Mouse (Mus musculus): ENCODE measurements around the gene Tdpoz1. TPM values are rescaled to one million over a fixed set of nuclear protein-coding genes. Genes with fewer than 3 reads are reported as not detected.
"Not testable (repeated sequence)": the region's sequence is repeated elsewhere in the genome, so short reads cannot be mapped to it uniquely, and the experiment has no call there.

Gene Tdpoz1
- polyA plus RNA-seq (2014; fragmentation: Nextera tagmentation; extraction: Ambion mirVana) = not detected in 2 replicates

DNA sequence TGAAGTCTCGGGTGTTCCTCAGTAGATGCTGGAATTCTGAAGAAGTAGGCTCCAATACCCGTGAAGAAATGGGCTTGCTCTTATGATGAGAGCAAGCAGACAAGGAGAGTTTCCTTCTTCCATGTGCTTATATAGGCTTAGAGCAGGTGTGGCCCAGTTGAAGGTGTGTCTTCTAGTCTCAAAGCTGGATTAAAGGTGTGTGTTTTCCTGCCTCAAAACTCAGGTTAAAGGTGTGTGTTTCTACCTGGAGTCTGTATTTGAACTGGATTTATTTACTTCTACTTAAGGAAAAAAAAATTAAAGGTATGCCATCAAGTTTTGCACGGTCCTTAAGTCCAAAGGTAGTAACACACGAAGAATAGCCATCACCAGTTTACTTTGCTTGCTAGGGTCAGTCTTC, at the start of gene Tdpoz1:
Gene Tdpoz1 (minus strand): TSS at position 101 of the 400 bp plus-strand sequence.
- not testable (repeated sequence) for H3K4me3 ChIP-seq (ENCODE audit: low read depth, low read length); H3K9ac ChIP-seq (ENCODE audit: low read length); H3K27me3 ChIP-seq (ENCODE audit: control insufficient read depth, insufficient read depth, low read length); H3K4me2 ChIP-seq (ENCODE audit: low read depth); DNase-seq (ENCODE audit: low spot score); H3K4me1 ChIP-seq (ENCODE audit: control insufficient read depth, insufficient read depth, low read length); H3K9me3 ChIP-seq (ENCODE audit: control insufficient read depth, low read length); H3K36me3 ChIP-seq (ENCODE audit: control insufficient read depth, insufficient read depth, low read length); ATAC-seq (ENCODE audit: insufficient read depth, low FRiP score, low TSS enrichment); H3K27ac ChIP-seq (ENCODE audit: low read depth, low read length)
- WGBS = 76% methylated on average over 2 of the region's 4 CpGs

DNA sequence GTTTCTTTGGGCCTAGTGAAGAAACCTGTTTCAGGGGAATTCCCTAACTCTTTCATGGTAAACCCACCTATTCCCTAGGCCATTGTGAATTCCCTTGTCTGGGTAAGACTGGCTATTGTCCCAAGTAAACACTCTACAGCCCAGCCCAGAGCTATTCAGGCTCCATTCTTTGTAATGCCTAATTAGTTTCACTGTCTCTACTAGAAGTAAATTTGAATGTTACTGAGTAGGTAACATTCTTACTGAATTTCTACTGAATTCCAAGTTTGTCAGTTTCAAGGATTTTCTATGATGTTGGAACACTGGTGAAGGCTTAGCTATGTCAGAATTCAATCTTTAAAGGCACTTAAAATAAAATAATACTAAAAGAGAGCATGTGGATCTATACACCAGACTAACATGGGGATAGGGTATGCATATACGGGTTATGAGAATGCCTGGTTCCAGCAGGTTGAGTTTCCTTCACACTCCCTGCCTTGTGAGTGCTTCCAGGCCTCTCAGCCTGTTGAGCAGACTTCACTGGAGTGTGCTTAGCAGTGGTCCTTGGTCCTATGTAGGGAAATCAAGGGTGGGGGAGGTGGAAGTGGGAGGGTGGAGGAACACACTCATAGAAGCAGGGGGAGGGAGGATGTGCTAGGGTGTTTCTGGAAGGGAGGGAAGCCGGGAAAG, 33.0 kb upstream of the Tdpoz1 start:
- not testable (repeated sequence) for H3K27me3 ChIP-seq (ENCODE audit: control insufficient read depth, insufficient read depth, low read length); ATAC-seq (ENCODE audit: insufficient read depth, low FRiP score, low TSS enrichment); H3K4me3 ChIP-seq (ENCODE audit: low read depth, low read length); H3K9me3 ChIP-seq (ENCODE audit: control insufficient read depth, low read length); H3K4me2 ChIP-seq (ENCODE audit: low read depth); H3K4me1 ChIP-seq (ENCODE audit: control insufficient read depth, insufficient read depth, low read length); DNase-seq (ENCODE audit: low spot score); H3K9ac ChIP-seq (ENCODE audit: low read length); H3K27ac ChIP-seq (ENCODE audit: low read depth, low read length); H3K36me3 ChIP-seq (ENCODE audit: control insufficient read depth, insufficient read depth, low read length)
- 85% methylated on average over 2 of the region's 2 CpGs for WGBS

DNA sequence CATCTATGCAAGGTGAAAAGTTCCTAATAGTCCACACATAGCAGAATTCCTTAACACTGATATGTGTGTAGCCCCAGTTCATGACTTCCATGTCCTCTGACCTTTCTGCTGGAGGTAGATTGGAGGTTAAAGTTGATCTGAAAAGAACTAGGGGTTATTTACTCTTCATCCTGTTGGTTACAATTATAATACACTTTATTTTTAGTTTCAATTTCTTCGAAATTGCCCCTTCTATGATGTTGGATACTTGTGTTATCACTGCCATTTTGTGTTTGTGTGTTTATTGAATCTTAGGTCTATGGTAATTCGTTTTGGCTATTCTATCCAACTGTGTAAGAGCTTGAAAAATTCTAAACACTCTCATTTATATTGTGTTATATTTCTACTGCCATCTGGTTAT, 16.9 kb upstream of the Tdpoz1 start, which contains the start of gene Gm37596:
Gene Gm37596 (minus strand): TSS at position 101 of the 400 bp plus-strand sequence.
- not testable (repeated sequence) for DNase-seq (ENCODE audit: low spot score); H3K27me3 ChIP-seq (ENCODE audit: control insufficient read depth, insufficient read depth, low read length); H3K4me1 ChIP-seq (ENCODE audit: control insufficient read depth, insufficient read depth, low read length); H3K4me2 ChIP-seq (ENCODE audit: low read depth); H3K9me3 ChIP-seq (ENCODE audit: control insufficient read depth, low read length); H3K9ac ChIP-seq (ENCODE audit: low read length); H3K27ac ChIP-seq (ENCODE audit: low read depth, low read length); H3K4me3 ChIP-seq (ENCODE audit: low read depth, low read length); ATAC-seq (ENCODE audit: insufficient read depth, low FRiP score, low TSS enrichment); H3K36me3 ChIP-seq (ENCODE audit: control insufficient read depth, insufficient read depth, low read length)
- 69% methylated on average over 1 of the region's 2 CpGs for WGBS

GRCm38 (mm10) chr3:93670805-93671503, 5.2 kb downstream of the Tdpoz1 start:
- DNase-seq (ENCODE audit: low spot score); H3K4me3 ChIP-seq (ENCODE audit: low read depth, low read length); H3K36me3 ChIP-seq (ENCODE audit: control insufficient read depth, insufficient read depth, low read length); H3K4me2 ChIP-seq (ENCODE audit: low read depth); H3K27ac ChIP-seq (ENCODE audit: low read depth, low read length); ATAC-seq (ENCODE audit: insufficient read depth, low FRiP score, low TSS enrichment); H3K27me3 ChIP-seq (ENCODE audit: control insufficient read depth, insufficient read depth, low read length); H3K4me1 ChIP-seq (ENCODE audit: control insufficient read depth, insufficient read depth, low read length); H3K9me3 ChIP-seq (ENCODE audit: control insufficient read depth, low read length); H3K9ac ChIP-seq (ENCODE audit: low read length): not testable (repeated sequence)
- WGBS = 90% methylated on average over 5 of the region's 6 CpGs

DNA sequence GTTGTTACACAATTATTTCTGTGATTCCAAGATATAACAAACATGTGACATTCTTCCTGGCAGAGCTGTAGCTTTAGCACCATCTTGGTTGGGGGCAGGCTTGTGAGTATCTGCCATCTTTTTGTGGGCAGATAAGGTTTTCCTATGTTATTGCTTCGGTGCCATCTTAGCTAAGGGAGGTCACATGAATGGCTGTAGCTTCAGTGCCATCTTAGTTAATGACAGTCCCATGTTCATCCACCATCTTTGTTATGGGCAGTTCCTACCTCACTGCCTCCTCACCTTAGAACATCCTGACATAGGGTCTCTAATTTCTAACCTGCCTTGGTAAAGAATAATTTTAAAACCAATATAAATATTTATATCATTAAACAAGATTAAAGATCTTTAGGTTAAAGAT, 21.9 kb downstream of the Tdpoz1 start:
- no peak overlapping the region for H3K4me3 ChIP-seq (ENCODE audit: low read depth, low read length)
- no peaks in the 10 kb centered on the region for H3K27me3 ChIP-seq (ENCODE audit: control insufficient read depth, insufficient read depth, low read length)
- H3K9ac ChIP-seq (ENCODE audit: low read length) = no peak overlapping the region
- H3K4me2 ChIP-seq (ENCODE audit: low read depth) = no peak overlapping the region
- DNase-seq (ENCODE audit: low spot score) (no peak), ATAC-seq (ENCODE audit: insufficient read depth, low FRiP score, low TSS enrichment) (no peak)
- 80% methylated on average over 1 of the region's 1 CpGs for WGBS
- no peak overlapping the region for H3K27ac ChIP-seq (ENCODE audit: low read depth, low read length)
- H3K9me3 ChIP-seq (ENCODE audit: control insufficient read depth, low read length) = no peaks in the 10 kb centered on the region
- H3K4me1 ChIP-seq (ENCODE audit: control insufficient read depth, insufficient read depth, low read length) = no peaks in the 10 kb centered on the region
- no peaks in the 10 kb centered on the region for H3K36me3 ChIP-seq (ENCODE audit: control insufficient read depth, insufficient read depth, low read length)

DNA sequence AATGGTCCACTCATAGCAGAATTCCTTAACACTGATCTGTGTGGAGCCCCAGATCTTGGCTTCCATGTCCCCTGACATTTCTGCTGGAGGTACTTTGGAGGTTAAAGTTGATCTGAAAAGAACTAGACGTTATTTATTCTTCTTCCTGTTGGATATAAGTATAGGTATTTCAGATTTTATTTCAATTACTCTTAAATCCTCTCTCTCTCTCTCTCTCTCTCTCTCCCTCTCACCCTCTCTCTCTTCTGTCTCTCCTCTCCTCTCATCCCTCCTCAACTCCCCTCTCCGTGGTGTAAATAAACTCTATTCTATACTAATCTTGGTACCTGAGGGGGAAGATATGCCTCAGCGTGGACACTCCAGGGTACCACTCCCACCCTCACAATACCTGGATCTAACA, 23.5 kb downstream of the Tdpoz1 start, which contains the start of gene Tdpoz2:
Gene Tdpoz2 (minus strand): TSS at position 101 of the 400 bp plus-strand sequence.
- Histone ChIP-seq H3K4me1 (ENCODE audit: control insufficient read depth, insufficient read depth, low read length) (no peaks in the 10 kb centered on the region), H3K4me3 (ENCODE audit: low read depth, low read length) (no peak within 1 kb of the TSS), H3K27ac (ENCODE audit: low read depth, low read length) (no peak within 1 kb of the TSS), H3K27me3 (ENCODE audit: control insufficient read depth, insufficient read depth, low read length) (no peaks in the 10 kb centered on the region), H3K4me2 (ENCODE audit: low read depth) (no peak within 1 kb of the TSS), H3K36me3 (ENCODE audit: control insufficient read depth, insufficient read depth, low read length) (no peaks in the 10 kb centered on the region), H3K9me3 (ENCODE audit: control insufficient read depth, low read length) (no peaks in the 10 kb centered on the region), H3K9ac (ENCODE audit: low read length) (no peak within 1 kb of the TSS)
- WGBS = 85% methylated on average over 3 of the region's 3 CpGs
- DNase-seq (ENCODE audit: low spot score) (no peak), ATAC-seq (ENCODE audit: insufficient read depth, low FRiP score, low TSS enrichment) (no peak)

DNA sequence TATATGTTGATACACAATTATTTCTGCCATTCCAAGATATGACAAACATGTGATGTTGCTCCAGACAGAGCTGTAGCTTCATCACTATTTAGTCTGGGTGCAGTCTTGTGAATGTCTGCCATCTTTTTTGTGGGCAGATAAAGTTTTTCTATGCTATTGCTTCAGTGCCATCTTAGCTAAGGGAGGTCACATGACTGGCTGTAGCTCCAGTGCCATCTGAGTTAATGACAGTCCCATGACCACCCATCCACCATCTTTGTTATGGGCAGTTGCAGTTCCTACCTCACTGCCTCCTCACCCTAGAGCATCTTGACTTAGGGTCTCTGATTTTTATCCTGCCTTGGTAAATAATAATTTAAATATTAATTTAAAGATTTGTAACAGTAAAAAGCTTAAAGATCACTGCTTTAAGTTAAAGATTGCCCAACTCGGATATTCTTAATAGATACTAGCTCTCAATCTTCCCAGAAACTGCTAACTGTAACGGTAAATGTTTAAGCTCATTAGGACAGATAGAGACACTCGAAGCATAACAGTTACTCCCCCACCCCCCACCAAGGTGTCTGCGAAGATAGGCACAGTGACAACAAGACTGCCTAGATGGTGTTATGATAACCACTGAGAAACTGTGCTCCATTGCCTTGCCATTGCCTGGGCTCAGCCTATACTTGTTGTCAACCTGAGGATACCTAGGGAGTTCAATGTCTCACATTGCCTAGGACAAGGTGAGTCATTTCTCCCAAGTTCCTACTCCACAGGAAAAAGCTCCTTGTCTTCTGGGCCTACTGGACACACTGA, 45.0 kb downstream of the Tdpoz1 start:
- H3K27ac ChIP-seq (ENCODE audit: low read depth, low read length); H3K9me3 ChIP-seq (ENCODE audit: control insufficient read depth, low read length); H3K4me2 ChIP-seq (ENCODE audit: low read depth); H3K9ac ChIP-seq (ENCODE audit: low read length); ATAC-seq (ENCODE audit: insufficient read depth, low FRiP score, low TSS enrichment); H3K36me3 ChIP-seq (ENCODE audit: control insufficient read depth, insufficient read depth, low read length); H3K4me3 ChIP-seq (ENCODE audit: low read depth, low read length); H3K4me1 ChIP-seq (ENCODE audit: control insufficient read depth, insufficient read depth, low read length); H3K27me3 ChIP-seq (ENCODE audit: control insufficient read depth, insufficient read depth, low read length); DNase-seq (ENCODE audit: low spot score): not testable (repeated sequence)
- 90% methylated on average over 4 of the region's 4 CpGs for WGBS

Data from neural tube, embryonic 11.5 days (tissue).